Mouse (Mus musculus) CH12.LX (cell line): ENCODE data around the gene Miga2.

Experiments
- CTCF ChIP-seq, 2 experiments: IDR thresholded peaks in 1 of 2; conservative IDR thresholded peaks in 1 of 2; 2 replicates each; pipeline ENCODE4 v1.5.1; 2011 to 2012; ENCODE audit warnings: low read depth in 2 of 2, low read length in 2 of 2, improper control_type of control experiment in 1 of 2, inconsistent platforms in 1 of 2, mild to moderate bottlenecking in 1 of 2, moderate library complexity in 1 of 2
- EP300 ChIP-seq: IDR thresholded peaks from 2 replicates; pipeline ENCODE4 v1.6.1; 2011; ENCODE audit warnings: low read length, improper control_type of control experiment
- HCFC1 ChIP-seq: IDR thresholded peaks from 2 replicates; pipeline ENCODE4 v1.6.1; 2012; ENCODE audit warnings: low read depth, mild to moderate bottlenecking, inconsistent platforms, low read length, improper control_type of control experiment
- MXI1 ChIP-seq: IDR thresholded peaks from 2 replicates; pipeline ENCODE4 v1.6.1; 2011; ENCODE audit warnings: mild to moderate bottlenecking, low read depth, low read length, improper control_type of control experiment
- NRF1 ChIP-seq: IDR thresholded peaks from 2 replicates; pipeline ENCODE4 v1.6.1; 2014; ENCODE audit warnings: low read depth, mild to moderate bottlenecking, inconsistent platforms, low read length, improper control_type of control experiment, moderate library complexity
- POLR2A ChIP-seq: IDR thresholded peaks from 2 replicates; pipeline ENCODE4 v1.6.1; 2011; ENCODE audit warnings: low read depth, mild to moderate bottlenecking, improper control_type of control experiment, low read length
- POLR2AphosphoS2 ChIP-seq: IDR thresholded peaks from 2 replicates; pipeline ENCODE4 v1.6.1; 2011; ENCODE audit warnings: low read depth, low read length, improper control_type of control experiment
- RAD21 ChIP-seq: IDR thresholded peaks from 2 replicates; pipeline ENCODE4 v1.6.1; 2011; ENCODE audit warnings: low read depth, mild to moderate bottlenecking, low read length, improper control_type of control experiment, moderate library complexity
- SMC3 ChIP-seq: IDR thresholded peaks from 2 replicates; pipeline ENCODE4 v1.6.1; 2011; ENCODE audit warnings: low read depth, low read length, improper control_type of control experiment
- TBP ChIP-seq: conservative IDR thresholded peaks from 2 replicates; pipeline ENCODE4 v1.6.1; 2011; ENCODE audit warnings: low read depth, low read length, improper control_type of control experiment
- ZKSCAN1 ChIP-seq: IDR thresholded peaks from 2 replicates; pipeline ENCODE4 v1.6.1; 2012; ENCODE audit warnings: low read depth, inconsistent platforms, low read length, improper control_type of control experiment, borderline replicate concordance

DNA sequence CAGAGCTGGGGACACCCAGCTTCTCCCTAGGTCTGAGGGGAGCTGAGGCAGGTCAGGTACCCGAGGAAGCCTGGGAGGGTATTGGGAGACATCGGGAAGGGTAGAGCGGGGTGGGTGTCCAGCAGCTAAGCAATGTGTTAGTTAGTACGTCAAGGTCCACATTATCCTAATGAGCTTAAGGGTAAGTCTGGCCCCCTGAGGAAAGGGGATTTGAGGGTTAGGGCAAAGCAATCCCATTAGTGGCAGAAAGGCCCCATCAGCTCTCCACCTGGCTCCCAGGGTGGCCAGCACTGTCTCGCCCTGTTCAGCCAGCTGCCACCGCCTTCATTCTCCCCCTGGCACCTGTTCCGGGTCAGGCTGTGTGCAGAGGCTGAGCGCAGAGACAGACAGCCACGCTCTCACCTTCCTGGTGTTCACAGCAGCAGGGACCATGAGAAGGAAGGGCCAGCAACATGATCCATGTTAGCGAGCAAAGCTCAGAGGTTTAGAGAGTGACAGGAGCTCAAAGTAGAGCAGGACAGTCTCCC, 34.0 kb downstream of the Miga2 start:
- TF ChIP-seq POLR2A: no peak
- no peak for TF ChIP-seq SMC3
- TF ChIP-seq NRF1: no peak
- no peak for TF ChIP-seq EP300
- TF ChIP-seq ZKSCAN1: no peak
- TF ChIP-seq HCFC1: no peak
- TF ChIP-seq CTCF (conservative IDR thresholded peaks at IDR 0.05 in 1 of 2, IDR thresholded peaks at IDR 0.05 in 1 of 2; ENCODE audit: low read depth in 2 of 2, low read length in 2 of 2): no peak
- TF ChIP-seq RAD21: no peak
- TF ChIP-seq TBP: no peak
- TF ChIP-seq POLR2AphosphoS2: no peak
- no peak for TF ChIP-seq MXI1
